Mouse (Mus musculus) spleen, adult 2 months (tissue): ENCODE data around the gene Il1rap. TPM values are rescaled to one million over a fixed set of nuclear protein-coding genes. Genes with fewer than 3 reads are reported as not detected.

Source experiments
- DNase-seq, 2 experiments: peaks; one replicate each; pipeline versions ENCODE4 v3.0.0 to v3.0.0-alpha.2; 2012 to 2021; ENCODE audit warnings: low spot score in 2 of 2, low read depth in 1 of 2
- H3K27ac ChIP-seq: fragments of 200-500 bp; 2 replicates; pipeline ENCODE4 v1.5.1; 2012; ENCODE audit warnings: low read length, inconsistent platforms; ENCODE audit not compliant: insufficient read depth
- H3K27me3 ChIP-seq: fragments of 200-500 bp; 2 replicates; pipeline ENCODE4 v1.6.1; 2012; ENCODE audit warnings: mild to moderate bottlenecking, moderate library complexity, low read length, inconsistent platforms; ENCODE audit not compliant: control insufficient read depth, insufficient read depth
- H3K36me3 ChIP-seq: fragments of 200-500 bp; 2 replicates; pipeline ENCODE4 v1.6.1; 2012; ENCODE audit warnings: mild to moderate bottlenecking, low read length, inconsistent platforms; ENCODE audit not compliant: control insufficient read depth, insufficient read depth
- H3K4me1 ChIP-seq: fragments of 200-500 bp; 2 replicates; pipeline ENCODE4 v1.6.1; 2011; ENCODE audit warnings: inconsistent platforms; ENCODE audit not compliant: control insufficient read depth, insufficient read depth, insufficient read length
- H3K4me3 ChIP-seq: fragments of 200-500 bp; 2 replicates; pipeline ENCODE4 v1.5.1; 2011; ENCODE audit warnings: mild to moderate bottlenecking, inconsistent platforms; ENCODE audit not compliant: insufficient read depth, insufficient read length; ENCODE audit errors: extremely low read depth
- CTCF ChIP-seq: fragments of 200-500 bp; IDR thresholded peaks from 2 replicates; pipeline ENCODE4 v1.5.1; 2011; ENCODE audit warnings: mild to moderate bottlenecking, inconsistent platforms; ENCODE audit not compliant: insufficient read depth, insufficient read length, insufficient replicate concordance; ENCODE audit errors: extremely low read depth
- POLR2A ChIP-seq: fragments of 200-500 bp; IDR thresholded peaks from 2 replicates; pipeline ENCODE4 v1.6.1; 2011; ENCODE audit warnings: low read depth, low read length, inconsistent platforms
- WGBS: fragments of 180-500 bp; shearing (Covaris S2); methylation state at CpG from one replicate; pipeline ENCODE4 v1.1.7; 2018; 5-methylcytosine and 5-hydroxymethylcytosine counted together
- polyA plus RNA-seq: library from polyadenylated mRNA; depleted of rRNA; stranded (reverse); fragments of >200 nt; gene quantifications from 2 replicates; pipeline ENCODE4 v1.2.3, GENCODE M21; 2012; rRNA removed

Gene Il1rap
- polyA plus RNA-seq, 1 experiment = 1.2 TPM

GRCm38 (mm10) chr16:26777132-26777531 is 195.6 kb downstream of the Il1rap start:
- no peaks in the 10 kb centered on the region for H3K27me3 ChIP-seq
- no peaks in the 10 kb centered on the region for H3K36me3 ChIP-seq
- WGBS = 3% methylated on average over 1 of the region's 1 CpGs
- TF ChIP-seq CTCF (no peak), POLR2A (no peak)
- H3K4me3 ChIP-seq = no peak overlapping the region
- DNase-seq = no peak
- no peak overlapping the region for H3K27ac ChIP-seq
- no peaks in the 10 kb centered on the region for H3K4me1 ChIP-seq

Other genes with a start within 250 kb of the Il1rap start
- 0.21 and 0.23 TPM in 2 replicates for gene Cldn1, start 209.9 kb upstream of the Il1rap start, polyA plus RNA-seq
- not detected in 2 replicates for gene Cldn16, start 118.6 kb upstream of the Il1rap start, polyA plus RNA-seq
- not detected in 2 replicates for gene Tmem207, start 54.9 kb upstream of the Il1rap start, polyA plus RNA-seq